9 mouse cellular contexts compared by ENCODE assay signal in the genomic region with DNA sequence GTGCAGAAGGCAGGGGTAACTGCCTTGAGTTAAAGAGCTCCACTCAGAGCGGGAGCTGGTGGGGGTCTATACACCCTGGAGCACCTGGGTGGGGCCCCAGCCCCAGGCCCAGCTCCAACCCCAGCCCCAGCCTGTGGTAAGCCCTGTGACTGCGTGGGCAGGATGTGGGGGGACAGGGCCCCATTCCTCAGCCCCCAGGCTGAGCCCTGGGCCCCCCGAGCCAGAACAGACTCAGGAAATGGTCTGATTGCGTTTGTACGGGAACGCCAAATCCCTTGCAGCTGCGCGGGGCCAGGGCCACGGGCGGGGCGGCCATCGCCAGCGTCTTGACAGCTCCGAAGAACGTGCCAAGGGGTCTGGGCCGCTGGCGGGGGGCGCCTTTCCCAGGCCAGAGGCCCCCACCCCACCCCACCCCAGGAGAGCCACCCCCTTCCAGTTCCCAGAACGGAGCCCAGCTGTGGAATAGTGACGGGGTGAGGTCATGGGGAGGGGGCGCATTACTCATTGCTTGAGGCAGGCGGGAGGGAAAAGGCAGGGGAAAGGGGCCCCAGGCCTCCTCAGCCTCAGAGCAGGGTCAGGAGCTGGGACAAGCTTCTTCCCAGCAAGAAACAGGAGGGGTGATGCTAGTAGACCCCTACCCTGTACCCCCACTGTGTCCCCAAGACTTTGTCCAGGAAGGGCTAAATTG. TPM values are rescaled to one million over a fixed set of nuclear protein-coding genes. Genes with fewer than 3 reads are reported as not detected.
A peak's percentile ranks its signal among the peaks of the same experiment; 100 is the strongest.
DNase-seq lines count a peak whose midpoint lies in the region; ATAC-seq lines count a peak whose summit lies in the region.
"Had no signal": no experiment of that assay in that cellular context is flagged by ENCODE, and none has a peak within 500 bp of the region (broad histone marks: within the 10 kb centered on the region; RNA-seq: fewer than 3 reads in every experiment).

No protein-coding gene starts in this region.

- WGBS in intestine, embryonic 14.5 days: 1% methylated on average over 21 of the region's 22 CpGs
- WGBS in midbrain, embryonic 16.5 days: under 1% methylated on average over 22 of the region's 22 CpGs

- peaks cover 41% of the 10 kb centered on the region for H3K36me3 ChIP-seq in intestine, embryonic 14.5 days (ENCODE audit: control insufficient read depth, insufficient read depth, low read length)
- H3K36me3 ChIP-seq in midbrain, embryonic 16.5 days (ENCODE audit: control insufficient read depth, insufficient read depth, low read length): no peaks in the 10 kb centered on the region

- H3K9ac ChIP-seq in intestine, embryonic 14.5 days (ENCODE audit: low read length): peak overlapping the region; percentile 69
- H3K9ac ChIP-seq in midbrain, embryonic 16.5 days (ENCODE audit: low read depth, low read length): peak overlapping the region; percentile 73

- H3K27me3 ChIP-seq in intestine, embryonic 14.5 days (replicated peaks; ENCODE audit: control insufficient read depth, insufficient read depth, low read length): no peaks in the 10 kb centered on the region
- no peaks in the 10 kb centered on the region for H3K27me3 ChIP-seq in midbrain, embryonic 16.5 days (ENCODE audit: control insufficient read depth, insufficient read depth, low read depth, low read length)

- H3K4me3 ChIP-seq in brown adipose tissue, adult 24 weeks (ENCODE audit: insufficient read depth, low read depth, low read length): no peak overlapping the region
- peak overlapping the region; percentile 16 for H3K4me3 ChIP-seq in intestine, embryonic 14.5 days (ENCODE audit: low read depth, low read length)
- peak overlapping the region; percentile 30 for H3K4me3 ChIP-seq in midbrain, embryonic 16.5 days (ENCODE audit: low read depth, low read length)

- H3K4me1 ChIP-seq in brown adipose tissue, adult 24 weeks (ENCODE audit: control insufficient read depth, insufficient read depth, insufficient read length, low read length): no peaks in the 10 kb centered on the region
- H3K4me1 ChIP-seq in intestine, embryonic 14.5 days (replicated peaks; ENCODE audit: control insufficient read depth, insufficient read depth, low read length): peaks cover 59% of the 10 kb centered on the region
- peaks cover 14% of the 10 kb centered on the region for H3K4me1 ChIP-seq in midbrain, embryonic 16.5 days (ENCODE audit: control insufficient read depth, insufficient read depth, low read length)

- no peaks in the 10 kb centered on the region for H3K9me3 ChIP-seq in intestine, embryonic 14.5 days (ENCODE audit: control insufficient read depth, low read length)
- no peaks in the 10 kb centered on the region for H3K9me3 ChIP-seq in midbrain, embryonic 16.5 days (replicated peaks; ENCODE audit: control insufficient read depth, low read length, poor library complexity, severe bottlenecking)

- peak overlapping the region; percentile 57 for H3K4me2 ChIP-seq in intestine, embryonic 14.5 days (ENCODE audit: low read length)
- peak overlapping the region; percentile 67 for H3K4me2 ChIP-seq in midbrain, embryonic 16.5 days (ENCODE audit: low read length)

- H3K27ac ChIP-seq in brown adipose tissue, adult 24 weeks (replicated peaks; ENCODE audit: low read depth, low read length): peak overlapping the region; percentile 59
- peak overlapping the region; percentile 99 for H3K27ac ChIP-seq in intestine, embryonic 14.5 days (ENCODE audit: low read depth)
- H3K27ac ChIP-seq in midbrain, embryonic 16.5 days (ENCODE audit: low read length): peak overlapping the region; percentile 58

- DNase-seq in adrenal gland, postnatal 10 days: peak; percentile 48
- no peak for DNase-seq in adrenal gland, adult 18-20 months (ENCODE audit: low spot score in 2 of 2)
- peak; percentile 77 to 87 for DNase-seq in gastrocnemius, postnatal 4 days (ENCODE audit: low spot score in 2 of 2)
- peak; percentile 92 for DNase-seq in intestine, embryonic 14.5 days (ENCODE audit: low spot score)
- peak; percentile 82 to 85 for DNase-seq in urinary bladder, postnatal 4 days (ENCODE audit: low spot score in 2 of 2)
- DNase-seq in cerebellum, adult 9-11 months: no peak

- ATAC-seq in intestine, embryonic 14.5 days (replicated peaks; ENCODE audit: low FRiP score, low TSS enrichment, low read depth): peak; percentile 78
- ATAC-seq in midbrain, embryonic 16.5 days: peak; percentile 61; the same call in 1 of the 2 replicates

RNA-seq across cellular contexts. Expression of gene Tnnt3, which starts 16.9 kb away (rescaled TPM):
- 1,000 to 10,000 TPM in 1 of 2 experiments, 100 to 1,000 TPM in 1; 272 to 1,179 TPM for total RNA-seq in adrenal gland, postnatal 10 days (2021)
- total RNA-seq in adrenal gland, adult 18-20 months (2021): 10 to 100 TPM in 1 of 2 experiments, under 1 TPM in 1; 0.83 to 16.2 TPM
- 455 and 586 TPM in 2 replicates for polyA plus RNA-seq in brown adipose tissue, adult 24 weeks (2012; ENCODE audit: insufficient read depth, insufficient read length, missing spikeins)
- over 10,000 TPM in 1 of 2 experiments, 1,000 to 10,000 TPM in 1; 9,881 to 10,830 TPM for total RNA-seq in gastrocnemius, postnatal 4 days (2021)
- polyA plus RNA-seq in intestine, embryonic 14.5 days (2014; fragmentation: Nextera tagmentation; extraction: Ambion mirVana): 1.5 and 2.4 TPM in 2 replicates
- 0.91 and 1.6 TPM in 2 replicates for polyA plus RNA-seq in midbrain, embryonic 16.5 days (2015; fragmentation: Nextera tagmentation; extraction: Ambion mirVana)

RNA-seq across cellular contexts. Expression of gene Lsp1, which starts 21.1 kb away (rescaled TPM):
- total RNA-seq in adrenal gland, postnatal 10 days (2021): 10 to 100 TPM; 26.7 to 39.3 TPM
- total RNA-seq in adrenal gland, adult 18-20 months (2021): 10 to 100 TPM; 17.0 to 24.2 TPM
- 18.0 and 22.8 TPM in 2 replicates for polyA plus RNA-seq in brown adipose tissue, adult 24 weeks (2012; ENCODE audit: insufficient read depth, insufficient read length, missing spikeins)
- total RNA-seq in gastrocnemius, postnatal 4 days (2021): 10 to 100 TPM; 26.3 to 28.7 TPM
- polyA plus RNA-seq in intestine, embryonic 14.5 days (2014; fragmentation: Nextera tagmentation; extraction: Ambion mirVana): 145 and 153 TPM in 2 replicates
- polyA plus RNA-seq in midbrain, embryonic 16.5 days (2015; fragmentation: Nextera tagmentation; extraction: Ambion mirVana): 4.8 and 5.1 TPM in 2 replicates

RNA-seq across cellular contexts. Expression of gene Tnni2, which starts 40.1 kb away (rescaled TPM):
- 100 to 1,000 TPM; 196 to 793 TPM for total RNA-seq in adrenal gland, postnatal 10 days (2021)
- 10 to 100 TPM in 1 of 2 experiments, under 1 TPM in 1; 0.83 to 10.2 TPM for total RNA-seq in adrenal gland, adult 18-20 months (2021)
- polyA plus RNA-seq in brown adipose tissue, adult 24 weeks (2012; ENCODE audit: insufficient read depth, insufficient read length, missing spikeins): 232 and 484 TPM in 2 replicates
- 1,000 to 10,000 TPM; 7,757 to 8,026 TPM for total RNA-seq in gastrocnemius, postnatal 4 days (2021)
- 1.7 and 3.2 TPM in 2 replicates for polyA plus RNA-seq in intestine, embryonic 14.5 days (2014; fragmentation: Nextera tagmentation; extraction: Ambion mirVana)
- 0.51 and 0.78 TPM in 2 replicates for polyA plus RNA-seq in midbrain, embryonic 16.5 days (2015; fragmentation: Nextera tagmentation; extraction: Ambion mirVana)

RNA-seq across cellular contexts. Expression of gene Syt8, which starts 47.1 kb away (rescaled TPM):
- total RNA-seq in adrenal gland, postnatal 10 days (2021): not detected
- total RNA-seq in adrenal gland, adult 18-20 months (2021): not detected
- polyA plus RNA-seq in brown adipose tissue, adult 24 weeks (2012; ENCODE audit: insufficient read depth, insufficient read length, missing spikeins): not detected in 2 replicates
- not detected for total RNA-seq in gastrocnemius, postnatal 4 days (2021)
- 1.6 and 3.8 TPM in 2 replicates for polyA plus RNA-seq in intestine, embryonic 14.5 days (2014; fragmentation: Nextera tagmentation; extraction: Ambion mirVana)
- not detected in 2 replicates for polyA plus RNA-seq in midbrain, embryonic 16.5 days (2015; fragmentation: Nextera tagmentation; extraction: Ambion mirVana)
- total RNA-seq: gastrocnemius, adult 8-10 months had no signal

RNA-seq across cellular contexts. Expression of gene Mrpl23, which starts 50.8 kb away (rescaled TPM):
- 10 to 100 TPM in 1 of 2 experiments, 1 to 10 TPM in 1; 5.1 to 15.8 TPM for total RNA-seq in adrenal gland, postnatal 10 days (2021)
- total RNA-seq in adrenal gland, adult 18-20 months (2021): 1 to 10 TPM; 2.9 to 3.0 TPM
- polyA plus RNA-seq in brown adipose tissue, adult 24 weeks (2012; ENCODE audit: insufficient read depth, insufficient read length, missing spikeins): 3.6 and 8.8 TPM in 2 replicates
- total RNA-seq in gastrocnemius, postnatal 4 days (2021): 1 to 10 TPM; 6.3 to 9.4 TPM
- polyA plus RNA-seq in intestine, embryonic 14.5 days (2014; fragmentation: Nextera tagmentation; extraction: Ambion mirVana): 36.1 and 45.8 TPM in 2 replicates
- polyA plus RNA-seq in midbrain, embryonic 16.5 days (2015; fragmentation: Nextera tagmentation; extraction: Ambion mirVana): 15.6 and 18.6 TPM in 2 replicates

Comparison
In these comparisons a context has a peak if more than half of its experiments do, and no peak if none do; other contexts are left out.
1. DNase-seq: peak in adrenal gland, postnatal 10 days (single experiment), gastrocnemius, postnatal 4 days (2 of 2), intestine, embryonic 14.5 days (single experiment) and urinary bladder, postnatal 4 days (2 of 2); none in adrenal gland, adult 18-20 months (0 of 2) and cerebellum, adult 9-11 months (single experiment).
2. RNA of gene Tnnt3, which starts 16.9 kb away (total RNA-seq): 9,881 to 10,830 TPM in gastrocnemius, postnatal 4 days and 272 to 1,179 TPM in adrenal gland, postnatal 10 days; 0.83 to 16.2 TPM in adrenal gland, adult 18-20 months; every median in the first group is over 10 times any median in the second.
3. RNA of gene Tnni2, which starts 40.1 kb away (total RNA-seq): 7,757 to 8,026 TPM in gastrocnemius, postnatal 4 days and 196 to 793 TPM in adrenal gland, postnatal 10 days; 0.83 to 10.2 TPM in adrenal gland, adult 18-20 months; every median in the first group is over 10 times any median in the second.
4. Peak in every context shown above with its lines, with median percentiles within 50 percentile points of each other: H3K27ac ChIP-seq.